Mouse (Mus musculus) heart, embryonic 11.5 days (tissue): Measurements from ENCODE around the gene Ptpn13. TPM values are rescaled to one million over a fixed set of nuclear protein-coding genes. Genes with fewer than 3 reads are reported as not detected.

Experiments
- ATAC-seq: fragments of 200-750 bp; cut with Nextera tagmentation; replicated peaks from 2 replicates; pipeline ENCODE4 v1.8.0; 2017; ENCODE audit warnings: moderate library complexity; ENCODE audit not compliant: insufficient number of reproducible peaks, low FRiP score, low TSS enrichment
- H3K27ac ChIP-seq: fragments of 300-500 bp; sonication (generic); 2 replicates; pipeline ENCODE4 v1.5.1; 2014; ENCODE audit warnings: mild to moderate bottlenecking, low read depth, low read length
- H3K27me3 ChIP-seq: fragments of 300-500 bp; sonication (generic); 2 replicates; pipeline ENCODE4 v1.6.1; 2014; ENCODE audit warnings: mild to moderate bottlenecking, low read length, mixed read lengths; ENCODE audit not compliant: control insufficient read depth, insufficient read depth
- H3K36me3 ChIP-seq: fragments of 300-500 bp; sonication (generic); 2 replicates; pipeline ENCODE4 v1.6.1; 2014; ENCODE audit warnings: mild to moderate bottlenecking, low read length, moderate library complexity, mixed read lengths; ENCODE audit not compliant: control insufficient read depth, insufficient read depth
- H3K4me1 ChIP-seq: fragments of 300-500 bp; sonication (generic); 2 replicates; pipeline ENCODE4 v1.6.1; 2014; ENCODE audit warnings: low read length; ENCODE audit not compliant: control insufficient read depth, insufficient read depth
- H3K4me2 ChIP-seq: fragments of 300-500 bp; sonication (generic); 2 replicates; pipeline ENCODE4 v1.6.1; 2014; ENCODE audit warnings: mild to moderate bottlenecking, moderate library complexity
- H3K4me3 ChIP-seq: fragments of 300-500 bp; sonication (generic); 2 replicates; pipeline ENCODE4 v1.5.1; 2014; ENCODE audit warnings: low read depth, low read length
- H3K9ac ChIP-seq: fragments of 300-500 bp; sonication (generic); 2 replicates; pipeline ENCODE4 v1.6.1; 2014; ENCODE audit warnings: mild to moderate bottlenecking, low read depth, low read length, moderate library complexity
- H3K9me3 ChIP-seq: fragments of 300-500 bp; sonication (generic); replicated peaks from 2 replicates; pipeline ENCODE4 v1.6.1; 2016; ENCODE audit warnings: low read length; ENCODE audit not compliant: control insufficient read depth
- WGBS: fragments of 180-500 bp; shearing (Covaris S2); extraction: QIAGEN DNeasy Blood & Tissue Kit; methylation state at CpG from one replicate; pipeline ENCODE4 v1.1.7; 2014; ENCODE audit not compliant: insufficient replicate concordance; 5-methylcytosine and 5-hydroxymethylcytosine counted together
- polyA plus RNA-seq: library from polyadenylated mRNA; unstranded; fragments of >200 nt; fragmentation: Nextera tagmentation; extraction: Ambion mirVana; gene quantifications from 2 replicates; pipeline ENCODE4 v1.2.1, GENCODE M21; 2014

Gene Ptpn13
- polyA plus RNA-seq, 1 experiment from 2014 or later: 12.3 TPM

- H3K27ac ChIP-seq: no peak overlapping the region
- ATAC-seq: no peak
- no peak overlapping the region for H3K4me3 ChIP-seq
- H3K4me2 ChIP-seq: no peak overlapping the region
- H3K9ac ChIP-seq: no peak overlapping the region
- no peaks in the 10 kb centered on the region for H3K27me3 ChIP-seq
- no peaks in the 10 kb centered on the region for H3K36me3 ChIP-seq
- no peaks in the 10 kb centered on the region for H3K4me1 ChIP-seq
- H3K9me3 ChIP-seq: no peaks in the 10 kb centered on the region
- WGBS: 80% methylated on average over 2 of the region's 2 CpGs
Measured at GRCm38 (mm10) chr5:103497480-103497879, 72.5 kb downstream of the Ptpn13 start.

- Histone ChIP-seq H3K4me1 (no peaks in the 10 kb centered on the region), H3K4me2 (no peak overlapping the region), H3K36me3 (no peaks in the 10 kb centered on the region), H3K27ac (no peak overlapping the region), H3K9me3 (no peaks in the 10 kb centered on the region), H3K9ac (no peak overlapping the region), H3K27me3 (no peaks in the 10 kb centered on the region), H3K4me3 (no peak overlapping the region)
- no peak for ATAC-seq
- WGBS: 44% methylated on average over 6 of the region's 6 CpGs
Measured at GRCm38 (mm10) chr5:103499305-103499704, 74.3 kb downstream of the Ptpn13 start.

- 86% methylated on average over 9 of the region's 9 CpGs for WGBS
- no peaks in the 10 kb centered on the region for H3K27me3 ChIP-seq
- H3K4me1 ChIP-seq: no peaks in the 10 kb centered on the region
- no peak overlapping the region for H3K27ac ChIP-seq
- H3K36me3 ChIP-seq: no peaks in the 10 kb centered on the region
- no peak overlapping the region for H3K4me3 ChIP-seq
- H3K9me3 ChIP-seq: no peaks in the 10 kb centered on the region
- H3K9ac ChIP-seq: no peak overlapping the region
- no peak overlapping the region for H3K4me2 ChIP-seq
- no peak for ATAC-seq
Measured at GRCm38 (mm10) chr5:103501076-103501475, 76.1 kb downstream of the Ptpn13 start.

GRCm38 (mm10) chr5:103501839-103502238, 76.8 kb downstream of the Ptpn13 start:
- Histone ChIP-seq H3K36me3 (no peaks in the 10 kb centered on the region), H3K4me1 (no peaks in the 10 kb centered on the region), H3K4me2 (no peak overlapping the region), H3K27me3 (no peaks in the 10 kb centered on the region), H3K9me3 (no peaks in the 10 kb centered on the region), H3K27ac (no peak overlapping the region), H3K4me3 (no peak overlapping the region), H3K9ac (no peak overlapping the region)
- ATAC-seq: no peak
- 80% methylated on average over 6 of the region's 6 CpGs for WGBS

- Histone ChIP-seq H3K4me3 (no peak overlapping the region), H3K9me3 (no peaks in the 10 kb centered on the region), H3K36me3 (no peaks in the 10 kb centered on the region), H3K4me1 (no peaks in the 10 kb centered on the region), H3K27me3 (no peaks in the 10 kb centered on the region), H3K27ac (no peak overlapping the region), H3K9ac (no peak overlapping the region), H3K4me2 (no peak overlapping the region)
- ATAC-seq: no peak
- 73% methylated on average over 9 of the region's 9 CpGs for WGBS
Measured at GRCm38 (mm10) chr5:103513162-103513561, 88.2 kb downstream of the Ptpn13 start.

GRCm38 (mm10) chr5:103514441-103514840, 89.4 kb downstream of the Ptpn13 start:
- H3K27ac ChIP-seq: no peak overlapping the region
- no peaks in the 10 kb centered on the region for H3K9me3 ChIP-seq
- H3K4me1 ChIP-seq: peaks cover 4% of the 10 kb centered on the region; the same call in 1 of the 2 replicates
- H3K36me3 ChIP-seq: no peaks in the 10 kb centered on the region
- H3K9ac ChIP-seq: no peak overlapping the region
- ATAC-seq: no peak
- H3K4me2 ChIP-seq: no peak overlapping the region
- WGBS: 88% methylated on average over 7 of the region's 7 CpGs
- no peaks in the 10 kb centered on the region for H3K27me3 ChIP-seq
- no peak overlapping the region for H3K4me3 ChIP-seq

GRCm38 (mm10) chr5:103515876-103516275, 90.9 kb downstream of the Ptpn13 start:
- no peaks in the 10 kb centered on the region for H3K9me3 ChIP-seq
- no peak for ATAC-seq
- H3K27me3 ChIP-seq: no peaks in the 10 kb centered on the region
- H3K4me3 ChIP-seq: no peak overlapping the region
- 86% methylated on average over 4 of the region's 4 CpGs for WGBS
- no peaks in the 10 kb centered on the region for H3K36me3 ChIP-seq
- H3K9ac ChIP-seq: no peak overlapping the region
- no peak overlapping the region for H3K27ac ChIP-seq
- H3K4me2 ChIP-seq: no peak overlapping the region
- peaks cover 4% of the 10 kb centered on the region; the same call in 1 of the 2 replicates for H3K4me1 ChIP-seq

- Histone ChIP-seq H3K27ac (no peak overlapping the region), H3K9me3 (no peaks in the 10 kb centered on the region), H3K4me2 (no peak overlapping the region), H3K9ac (no peak overlapping the region), H3K4me1 (peaks cover 4% of the 10 kb centered on the region; the same call in 1 of the 2 replicates), H3K4me3 (no peak overlapping the region), H3K36me3 (no peaks in the 10 kb centered on the region), H3K27me3 (no peaks in the 10 kb centered on the region)
- ATAC-seq: no peak
Measured at GRCm38 (mm10) chr5:103516555-103516954, 91.6 kb downstream of the Ptpn13 start.

- Histone ChIP-seq H3K27me3 (no peaks in the 10 kb centered on the region), H3K4me3 (no peak overlapping the region), H3K36me3 (no peaks in the 10 kb centered on the region), H3K4me2 (no peak overlapping the region), H3K9me3 (no peaks in the 10 kb centered on the region), H3K9ac (no peak overlapping the region), H3K27ac (no peak overlapping the region), H3K4me1 (peaks cover 4% of the 10 kb centered on the region; the same call in 1 of the 2 replicates)
- WGBS: 84% methylated on average over 6 of the region's 6 CpGs
- ATAC-seq: no peak
Measured at GRCm38 (mm10) chr5:103517641-103518040, 92.6 kb downstream of the Ptpn13 start.
